Mouse (Mus musculus) hindbrain, embryonic 13.5 days (tissue): ENCODE measurements at regions not wholly inside any gene's neighbourhood (a gene's known extent, or its start where the extent isn't known, plus 50 kb on each side); places are given as distances from the start of the nearest gene placed in this dataset.

ENCODE experiments used
- ATAC-seq: fragments of 200-750 bp; cut with Nextera tagmentation; 2 replicates; pipeline ENCODE4 v1.8.0; 2017; ENCODE audit warnings: moderate TSS enrichment; ENCODE audit not compliant: low FRiP score
- H3K27ac ChIP-seq: fragments of 300-500 bp; sonication (generic); 2 replicates; pipeline ENCODE4 v1.5.1; 2015; ENCODE audit warnings: inconsistent platforms, mild to moderate bottlenecking, moderate library complexity
- H3K27me3 ChIP-seq: fragments of 300-500 bp; sonication (generic); 2 replicates; pipeline ENCODE4 v1.6.1; 2015; ENCODE audit warnings: mild to moderate bottlenecking, inconsistent platforms
- H3K36me3 ChIP-seq: fragments of 300-500 bp; sonication (generic); 2 replicates; pipeline ENCODE4 v1.6.1; 2015; ENCODE audit warnings: mild to moderate bottlenecking, inconsistent platforms
- H3K4me1 ChIP-seq: fragments of 300-500 bp; sonication (generic); replicated peaks from 2 replicates; pipeline ENCODE4 v1.6.1; 2015; ENCODE audit warnings: inconsistent platforms
- H3K4me2 ChIP-seq: fragments of 300-500 bp; sonication (generic); 2 replicates; pipeline ENCODE4 v1.6.1; 2015; ENCODE audit warnings: inconsistent platforms, mild to moderate bottlenecking, moderate library complexity
- H3K4me3 ChIP-seq: fragments of 300-500 bp; sonication (generic); 2 replicates; pipeline ENCODE4 v1.5.1; 2015; ENCODE audit warnings: mild to moderate bottlenecking, inconsistent platforms
- H3K9ac ChIP-seq: fragments of 300-500 bp; sonication (generic); 2 replicates; pipeline ENCODE4 v1.6.1; 2015; ENCODE audit warnings: mild to moderate bottlenecking, inconsistent platforms
- H3K9me3 ChIP-seq: fragments of 300-500 bp; sonication (generic); 2 replicates; pipeline ENCODE4 v1.6.1; 2016; ENCODE audit warnings: inconsistent platforms
- WGBS: fragments of 180-500 bp; shearing (Covaris S2); methylation state at CpG from one replicate; pipeline ENCODE4 v1.1.7; 2015; 5-methylcytosine and 5-hydroxymethylcytosine counted together

DNA sequence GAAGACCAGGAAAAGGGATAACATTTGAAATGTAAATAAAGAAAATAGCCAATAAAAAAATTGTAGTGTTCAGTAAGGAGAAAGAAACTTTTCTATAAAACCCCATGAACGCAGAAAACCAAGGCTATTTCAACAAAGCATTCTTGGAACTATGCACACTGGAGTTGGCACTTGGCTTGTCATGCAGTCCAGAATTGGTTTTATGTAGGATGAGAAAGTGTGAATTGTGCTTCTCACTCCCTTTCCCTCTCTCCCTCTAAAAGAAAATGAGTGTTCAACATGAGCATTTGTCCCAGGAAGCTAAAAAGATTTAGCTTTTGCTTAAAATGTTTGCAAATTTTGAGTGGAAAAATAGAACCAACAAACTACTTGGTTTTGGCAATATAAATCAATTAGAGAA is 841.6 kb upstream of the Adam24 start:
- WGBS: 94% methylated on average over 1 of the region's 1 CpGs
- ATAC-seq: no peak

DNA sequence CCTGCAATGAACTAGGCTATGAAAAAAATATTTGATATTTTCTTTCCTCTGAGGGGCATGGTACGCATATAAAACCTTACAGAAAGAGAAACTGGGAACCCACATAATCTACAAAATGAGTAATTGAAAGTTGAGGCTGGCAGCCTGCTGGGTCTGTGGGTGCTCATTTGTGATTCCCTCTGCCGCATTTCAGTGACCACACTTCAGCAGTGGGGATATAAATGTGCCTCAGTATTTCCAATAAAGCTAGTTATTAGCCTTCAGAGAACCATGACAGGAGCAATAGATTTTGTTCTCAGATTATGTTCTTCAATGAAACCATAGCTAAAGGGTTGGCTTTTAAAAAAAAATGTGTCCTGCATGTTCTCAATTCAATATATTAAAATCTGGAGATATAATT is 828.0 kb upstream of the Adam24 start:
- no peaks in the 10 kb centered on the region for H3K4me1 ChIP-seq
- ATAC-seq: no peak
- H3K36me3 ChIP-seq: no peaks in the 10 kb centered on the region
- H3K4me2 ChIP-seq: no peak overlapping the region
- H3K27ac ChIP-seq: no peak overlapping the region
- H3K9me3 ChIP-seq: no peaks in the 10 kb centered on the region
- H3K27me3 ChIP-seq: no peaks in the 10 kb centered on the region
- H3K9ac ChIP-seq: no peak overlapping the region
- H3K4me3 ChIP-seq: no peak overlapping the region
- 77% methylated on average over 2 of the region's 2 CpGs for WGBS

More for the DNA sequence above, 841.6 kb upstream of the Adam24 start:
- no peaks in the 10 kb centered on the region for H3K9me3 ChIP-seq
- H3K4me3 ChIP-seq: no peak overlapping the region
- no peaks in the 10 kb centered on the region for H3K36me3 ChIP-seq
- no peak overlapping the region for H3K4me2 ChIP-seq
- no peak overlapping the region for H3K9ac ChIP-seq
- H3K27me3 ChIP-seq: no peaks in the 10 kb centered on the region
- no peak overlapping the region for H3K27ac ChIP-seq
- H3K4me1 ChIP-seq: no peaks in the 10 kb centered on the region

DNA sequence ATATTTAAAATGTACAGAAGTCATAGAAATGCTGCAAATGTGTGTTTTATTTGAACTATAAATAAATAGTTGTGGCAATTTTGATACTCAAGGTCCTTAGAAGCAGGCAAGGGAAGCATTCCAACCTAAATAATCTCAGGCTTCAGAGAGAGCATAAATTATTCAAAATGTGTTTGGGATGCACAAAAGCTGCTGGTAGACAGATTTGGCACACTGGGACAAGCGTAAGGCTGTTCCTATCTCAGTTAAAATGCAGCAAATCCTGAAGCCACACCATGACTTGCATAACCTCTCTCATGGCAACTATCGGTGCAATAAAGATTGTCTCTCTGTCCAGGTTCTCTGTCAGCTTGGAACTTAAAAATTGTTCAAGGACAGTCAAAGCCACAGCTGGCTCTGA is 812.3 kb upstream of the Adam24 start:
- no peak overlapping the region for H3K27ac ChIP-seq
- H3K9me3 ChIP-seq: no peaks in the 10 kb centered on the region
- no peak overlapping the region for H3K9ac ChIP-seq
- no peaks in the 10 kb centered on the region for H3K27me3 ChIP-seq
- no peak for ATAC-seq
- no peak overlapping the region for H3K4me2 ChIP-seq
- H3K36me3 ChIP-seq: no peaks in the 10 kb centered on the region
- no peaks in the 10 kb centered on the region for H3K4me1 ChIP-seq
- 95% methylated on average over 2 of the region's 2 CpGs for WGBS
- no peak overlapping the region for H3K4me3 ChIP-seq

DNA sequence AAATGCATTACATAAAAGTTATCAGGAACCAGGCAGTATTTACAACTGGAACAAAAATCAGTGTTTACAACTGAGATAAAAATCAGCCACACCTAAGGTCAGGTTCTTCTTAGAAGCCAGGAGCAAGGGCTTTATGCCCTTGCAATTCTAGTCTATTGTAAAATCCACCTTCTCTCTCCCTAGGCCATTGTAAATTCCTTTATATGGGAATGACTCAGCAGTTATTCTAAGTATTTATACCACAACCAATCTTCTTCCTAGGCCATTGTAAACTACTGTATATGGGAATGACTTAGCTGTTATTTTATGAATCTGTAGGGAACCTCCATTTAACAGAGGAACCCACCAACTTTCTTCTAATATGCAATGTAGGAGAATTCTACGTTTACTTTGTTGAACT is 772.6 kb upstream of the Adam24 start:
- Histone ChIP-seq H3K9ac (no peak overlapping the region), H3K27ac (no peak overlapping the region), H3K9me3 (no peaks in the 10 kb centered on the region), H3K36me3 (no peaks in the 10 kb centered on the region), H3K4me1 (no peaks in the 10 kb centered on the region), H3K4me3 (no peak overlapping the region), H3K27me3 (no peaks in the 10 kb centered on the region), H3K4me2 (no peak overlapping the region)
- WGBS: 75% methylated on average over 1 of the region's 1 CpGs
- ATAC-seq: no peak

DNA sequence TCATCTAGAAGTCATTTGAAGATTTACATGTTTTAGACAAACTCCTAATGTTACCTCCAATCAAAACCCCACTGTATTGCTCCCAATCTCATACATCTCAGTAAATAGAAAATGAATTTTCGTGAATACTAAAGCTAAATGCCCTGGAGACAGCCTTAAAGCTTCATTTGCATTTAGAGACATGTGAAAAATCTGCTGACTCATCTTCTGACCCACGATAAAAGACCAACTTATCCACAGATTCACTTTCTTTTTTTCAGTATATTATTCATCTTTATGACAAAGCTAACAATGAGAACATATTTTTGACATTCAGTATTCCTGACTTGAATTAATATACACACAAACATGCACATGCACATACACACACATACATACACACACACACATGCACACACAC is 762.0 kb upstream of the Adam24 start:
- Histone ChIP-seq H3K9me3 (no peaks in the 10 kb centered on the region), H3K4me2 (no peak overlapping the region), H3K4me1 (no peaks in the 10 kb centered on the region), H3K4me3 (no peak overlapping the region), H3K27ac (no peak overlapping the region), H3K27me3 (no peaks in the 10 kb centered on the region), H3K36me3 (no peaks in the 10 kb centered on the region), H3K9ac (no peak overlapping the region)
- no peak for ATAC-seq
- WGBS: 56% methylated on average over 2 of the region's 2 CpGs

DNA sequence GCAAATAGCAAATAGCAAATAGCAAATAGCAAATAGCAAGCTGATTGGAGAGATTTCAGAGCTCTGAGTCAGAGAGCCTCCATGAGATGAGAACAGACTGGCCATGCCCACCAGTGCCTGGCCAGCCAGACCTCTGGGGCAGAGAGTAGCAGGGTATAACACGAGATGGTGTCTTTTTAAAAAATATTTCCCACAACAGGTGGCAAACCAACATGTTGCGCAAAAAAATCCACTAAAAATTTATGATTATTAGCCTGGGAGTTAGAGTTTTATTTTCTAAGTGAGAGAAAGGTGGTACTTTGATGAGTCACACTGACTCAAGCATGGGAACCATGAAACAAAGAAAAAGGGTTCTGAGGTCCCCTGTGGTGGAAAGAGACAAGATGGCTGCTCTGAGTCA is 753.5 kb upstream of the Adam24 start:
- ATAC-seq: no peak
- WGBS: 87% methylated on average over 2 of the region's 2 CpGs
- Histone ChIP-seq H3K27me3 (no peaks in the 10 kb centered on the region), H3K9me3 (no peaks in the 10 kb centered on the region), H3K27ac (no peak overlapping the region), H3K4me1 (no peaks in the 10 kb centered on the region), H3K4me2 (no peak overlapping the region), H3K36me3 (no peaks in the 10 kb centered on the region), H3K4me3 (no peak overlapping the region), H3K9ac (no peak overlapping the region)

DNA sequence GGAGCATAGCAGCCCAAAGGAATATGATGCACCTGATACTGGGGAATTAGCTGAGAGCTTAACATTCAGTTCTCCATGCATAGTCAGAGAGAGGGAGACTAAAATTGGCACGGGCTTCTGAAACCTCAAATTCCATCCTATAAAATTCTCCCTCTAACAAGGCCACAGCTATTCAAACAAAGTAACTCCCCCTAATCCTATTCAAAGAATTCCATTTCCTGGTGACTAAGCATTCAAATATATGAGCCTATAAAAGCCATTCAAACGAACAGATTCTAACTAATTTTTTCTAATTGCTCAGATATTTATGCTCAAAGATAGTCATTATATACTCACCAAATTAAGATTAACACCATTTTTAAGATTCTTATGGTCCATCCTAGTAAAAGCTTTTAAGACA is 751.1 kb upstream of the Adam24 start:
- Histone ChIP-seq H3K4me3 (no peak overlapping the region), H3K27me3 (no peaks in the 10 kb centered on the region), H3K9me3 (no peaks in the 10 kb centered on the region), H3K27ac (no peak overlapping the region), H3K9ac (no peak overlapping the region), H3K36me3 (no peaks in the 10 kb centered on the region), H3K4me1 (no peaks in the 10 kb centered on the region), H3K4me2 (no peak overlapping the region)
- WGBS: 77% methylated on average over 2 of the region's 2 CpGs
- ATAC-seq: no peak

DNA sequence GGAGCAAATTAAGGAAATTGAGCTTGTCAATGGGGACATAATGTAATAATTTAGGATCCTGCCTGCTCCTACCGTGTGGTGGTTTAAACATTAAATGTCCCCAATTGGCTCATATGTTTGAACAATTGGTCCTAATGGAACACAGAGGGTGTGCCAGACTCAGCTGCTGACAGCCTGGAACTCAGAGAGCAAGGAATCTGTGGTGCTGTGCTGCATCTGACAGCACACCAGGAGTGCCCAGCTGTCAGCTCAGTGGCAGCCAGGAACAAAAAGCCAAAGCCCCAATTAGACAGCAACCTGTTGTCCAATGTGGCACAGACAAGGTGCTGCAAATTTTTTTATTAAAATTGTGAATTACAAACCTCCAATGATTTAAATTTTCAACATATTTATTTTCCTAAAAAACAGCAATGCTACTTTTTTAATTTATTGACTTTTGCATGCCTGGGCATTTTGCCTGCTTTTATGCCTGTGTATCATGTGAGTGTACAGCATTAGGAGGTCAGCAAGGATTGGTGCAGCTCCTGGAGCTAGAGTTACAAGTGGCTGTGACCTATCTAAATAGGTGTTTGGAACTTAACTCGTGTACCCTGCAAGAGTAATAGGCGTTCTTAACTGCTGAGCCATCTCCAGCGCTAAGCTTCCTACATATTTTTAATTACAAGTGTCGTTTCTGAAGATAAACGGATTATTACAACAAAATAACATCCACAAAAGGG is 724.5 kb upstream of the Adam24 start:
- WGBS: 64% methylated on average over 6 of the region's 6 CpGs
- Histone ChIP-seq H3K27ac (no peak overlapping the region), H3K4me1 (peaks cover 5% of the 10 kb centered on the region), H3K27me3 (no peaks in the 10 kb centered on the region), H3K4me2 (no peak overlapping the region), H3K9ac (no peak overlapping the region), H3K4me3 (no peak overlapping the region), H3K36me3 (no peaks in the 10 kb centered on the region), H3K9me3 (no peaks in the 10 kb centered on the region)
- ATAC-seq: peak; percentile 89

DNA sequence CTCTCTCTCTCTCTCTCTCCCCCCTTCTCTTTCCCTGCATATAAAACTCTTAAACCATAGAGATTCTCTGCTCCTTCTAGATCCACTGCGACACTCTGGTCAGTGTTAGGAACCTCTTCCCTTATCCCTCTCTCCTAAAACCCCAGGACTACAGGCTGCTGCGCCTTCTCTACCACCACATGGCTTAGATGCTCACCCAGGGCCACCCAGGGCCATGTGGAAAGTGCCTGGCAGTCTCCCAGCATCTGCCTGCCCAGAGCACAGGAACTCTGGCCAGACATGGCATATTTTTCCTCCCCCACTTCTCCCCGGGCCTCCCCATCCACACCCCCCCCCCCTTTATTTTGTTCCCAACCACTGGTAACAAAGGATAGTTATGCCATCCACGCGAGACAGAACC is 720.4 kb upstream of the Adam24 start:
- Histone ChIP-seq H3K4me1 (peaks cover 5% of the 10 kb centered on the region), H3K36me3 (no peaks in the 10 kb centered on the region), H3K27me3 (no peaks in the 10 kb centered on the region), H3K4me3 (no peak overlapping the region), H3K27ac (no peak overlapping the region), H3K9ac (no peak overlapping the region), H3K9me3 (no peaks in the 10 kb centered on the region), H3K4me2 (no peak overlapping the region)
- 67% methylated on average over 5 of the region's 5 CpGs for WGBS
- ATAC-seq: no peak

DNA sequence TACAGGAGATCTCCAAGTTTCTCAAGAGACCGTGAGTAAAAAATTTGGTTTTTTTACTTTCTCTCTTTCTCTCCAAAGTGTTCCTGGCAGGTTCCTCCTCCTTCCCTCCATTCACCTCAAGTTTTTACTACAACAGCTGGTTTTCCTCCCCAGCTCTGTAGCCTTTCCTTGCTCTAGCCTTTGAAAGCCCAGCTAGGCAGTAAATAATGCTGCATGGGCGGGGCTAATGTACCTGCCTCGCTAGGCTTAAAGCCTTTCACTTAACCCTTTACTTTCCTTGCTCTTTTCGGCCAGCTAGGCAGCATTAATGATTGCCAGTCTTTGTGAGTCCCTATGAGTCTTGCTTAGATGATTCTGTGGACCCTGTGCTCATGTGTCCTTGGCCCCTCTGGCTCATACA is 720.0 kb upstream of the Adam24 start:
- 41% methylated on average over 4 of the region's 4 CpGs for WGBS
- Histone ChIP-seq H3K36me3 (no peaks in the 10 kb centered on the region), H3K9ac (no peak overlapping the region), H3K4me2 (no peak overlapping the region), H3K27me3 (no peaks in the 10 kb centered on the region), H3K4me3 (no peak overlapping the region), H3K27ac (no peak overlapping the region), H3K4me1 (peaks cover 4% of the 10 kb centered on the region), H3K9me3 (no peaks in the 10 kb centered on the region)
- ATAC-seq: no peak

DNA sequence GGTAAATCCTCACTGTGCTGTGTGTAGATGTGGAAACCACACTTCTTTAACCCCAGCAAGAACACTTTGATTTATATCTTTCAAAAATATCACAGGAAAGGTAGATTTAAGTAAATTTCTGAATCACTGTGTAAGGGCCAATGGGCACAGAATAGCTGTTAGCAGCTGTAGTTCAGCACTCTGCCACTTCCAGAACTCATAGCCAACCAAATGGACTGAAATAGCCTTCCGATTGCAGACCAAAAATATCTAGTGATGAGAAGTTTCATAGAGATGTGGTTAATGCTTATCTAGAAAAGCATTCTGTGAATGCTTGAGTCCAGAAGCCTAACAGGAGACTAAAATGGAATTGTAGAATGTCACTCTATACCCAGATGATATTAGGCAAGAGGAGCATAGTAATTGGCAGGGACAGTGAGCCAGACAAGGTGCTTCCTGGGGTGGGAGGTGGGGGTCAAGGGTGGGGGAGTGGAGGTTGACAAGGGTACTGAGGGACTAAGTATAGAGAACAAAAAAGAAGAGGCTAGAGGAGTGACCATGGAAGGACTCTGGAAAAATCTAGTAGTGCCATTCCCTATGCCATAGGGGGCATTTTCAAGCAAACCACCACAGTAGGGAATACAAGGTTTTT is 669.6 kb upstream of the Adam24 start:
- H3K4me3 ChIP-seq: no peak overlapping the region
- no peak overlapping the region for H3K9ac ChIP-seq
- H3K27me3 ChIP-seq: no peaks in the 10 kb centered on the region
- H3K4me2 ChIP-seq: no peak overlapping the region
- 94% methylated on average over 1 of the region's 1 CpGs for WGBS
- no peaks in the 10 kb centered on the region for H3K36me3 ChIP-seq
- no peaks in the 10 kb centered on the region for H3K4me1 ChIP-seq
- ATAC-seq: no peak
- no peaks in the 10 kb centered on the region for H3K9me3 ChIP-seq
- H3K27ac ChIP-seq: no peak overlapping the region

DNA sequence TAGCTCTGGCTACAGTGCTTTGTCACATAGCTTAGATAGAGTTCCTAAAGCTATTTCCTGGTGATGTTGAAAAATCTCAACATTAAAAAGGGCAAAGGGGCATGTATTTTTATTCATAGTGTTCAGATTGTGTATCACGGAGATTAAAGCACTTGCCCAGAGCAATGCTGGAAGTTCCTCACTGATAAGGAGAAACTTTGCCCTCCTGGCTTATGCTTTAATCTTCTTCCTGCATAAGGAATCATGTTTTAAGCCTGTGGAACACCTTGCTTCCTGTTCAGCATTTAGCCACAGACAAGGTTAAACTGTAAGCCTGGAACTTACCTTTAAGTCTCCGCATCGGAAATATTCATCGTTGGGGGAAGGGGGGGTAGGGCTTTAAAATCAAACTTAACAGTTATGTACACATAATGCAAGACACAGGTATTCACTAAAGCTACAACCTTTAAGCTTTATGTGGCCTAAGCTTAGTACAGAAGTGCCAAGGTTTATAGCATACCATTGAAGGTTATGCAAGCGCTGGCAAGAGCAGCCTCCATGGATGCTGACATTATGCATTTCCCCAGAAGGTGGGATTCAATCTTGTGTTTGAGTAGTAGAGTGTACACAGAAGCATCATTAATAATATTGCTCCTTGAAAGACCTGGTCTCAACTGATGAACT is 655.5 kb upstream of the Adam24 start:
- no peak overlapping the region for H3K27ac ChIP-seq
- H3K27me3 ChIP-seq: no peaks in the 10 kb centered on the region
- no peaks in the 10 kb centered on the region for H3K36me3 ChIP-seq
- no peaks in the 10 kb centered on the region for H3K4me1 ChIP-seq
- no peak overlapping the region for H3K9ac ChIP-seq
- no peak for ATAC-seq
- WGBS: 92% methylated on average over 5 of the region's 5 CpGs
- H3K4me3 ChIP-seq: no peak overlapping the region
- no peak overlapping the region for H3K4me2 ChIP-seq
- H3K9me3 ChIP-seq: no peaks in the 10 kb centered on the region

DNA sequence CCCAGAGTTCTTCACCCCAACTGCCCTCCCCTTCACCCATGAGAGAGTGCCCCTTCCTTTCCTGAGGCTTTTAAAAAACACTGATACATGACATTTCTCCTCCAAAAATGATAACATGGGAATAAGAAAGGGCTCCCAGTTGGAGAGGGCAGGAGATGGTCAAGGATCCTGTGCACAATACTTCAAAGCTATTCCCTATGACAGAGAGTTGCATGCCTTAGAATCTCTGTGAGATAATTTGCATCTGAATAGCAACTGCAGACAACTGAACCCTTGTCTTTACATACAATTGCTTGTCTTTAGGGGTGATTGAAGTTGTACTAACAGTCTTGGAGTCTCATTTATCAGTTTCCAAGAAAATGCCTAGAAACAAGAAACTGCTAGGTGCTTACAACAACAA is 610.7 kb upstream of the Adam24 start:
- no peaks in the 10 kb centered on the region for H3K9me3 ChIP-seq
- no peak overlapping the region for H3K4me3 ChIP-seq
- no peak overlapping the region for H3K4me2 ChIP-seq
- no peak overlapping the region for H3K27ac ChIP-seq
- no peaks in the 10 kb centered on the region for H3K4me1 ChIP-seq
- H3K36me3 ChIP-seq: no peaks in the 10 kb centered on the region
- H3K27me3 ChIP-seq: no peaks in the 10 kb centered on the region
- ATAC-seq: no peak
- no peak overlapping the region for H3K9ac ChIP-seq
